Mouse (Mus musculus) spleen, adult 2 months (tissue): ENCODE data around the gene Nup107. TPM values are rescaled to one million over a fixed set of nuclear protein-coding genes. Genes with fewer than 3 reads are reported as not detected.
"Not testable (repeated sequence)": the region's sequence is repeated elsewhere in the genome, so short reads cannot be mapped to it uniquely, and the experiment has no call there.

Experiments
- DNase-seq, 2 experiments: peaks; one replicate each; pipeline versions ENCODE4 v3.0.0 to v3.0.0-alpha.2; 2012 to 2021; ENCODE audit warnings: low spot score in 2 of 2, low read depth in 1 of 2
- H3K27ac ChIP-seq: fragments of 200-500 bp; 2 replicates; pipeline ENCODE4 v1.5.1; 2012; ENCODE audit warnings: low read length, inconsistent platforms; ENCODE audit not compliant: insufficient read depth
- H3K27me3 ChIP-seq: fragments of 200-500 bp; 2 replicates; pipeline ENCODE4 v1.6.1; 2012; ENCODE audit warnings: mild to moderate bottlenecking, moderate library complexity, low read length, inconsistent platforms; ENCODE audit not compliant: control insufficient read depth, insufficient read depth
- H3K36me3 ChIP-seq: fragments of 200-500 bp; 2 replicates; pipeline ENCODE4 v1.6.1; 2012; ENCODE audit warnings: mild to moderate bottlenecking, low read length, inconsistent platforms; ENCODE audit not compliant: control insufficient read depth, insufficient read depth
- H3K4me1 ChIP-seq: fragments of 200-500 bp; 2 replicates; pipeline ENCODE4 v1.6.1; 2011; ENCODE audit warnings: inconsistent platforms; ENCODE audit not compliant: control insufficient read depth, insufficient read depth, insufficient read length
- H3K4me3 ChIP-seq: fragments of 200-500 bp; 2 replicates; pipeline ENCODE4 v1.5.1; 2011; ENCODE audit warnings: mild to moderate bottlenecking, inconsistent platforms; ENCODE audit not compliant: insufficient read depth, insufficient read length; ENCODE audit errors: extremely low read depth
- CTCF ChIP-seq: fragments of 200-500 bp; IDR thresholded peaks from 2 replicates; pipeline ENCODE4 v1.5.1; 2011; ENCODE audit warnings: mild to moderate bottlenecking, inconsistent platforms; ENCODE audit not compliant: insufficient read depth, insufficient read length, insufficient replicate concordance; ENCODE audit errors: extremely low read depth
- POLR2A ChIP-seq: fragments of 200-500 bp; IDR thresholded peaks from 2 replicates; pipeline ENCODE4 v1.6.1; 2011; ENCODE audit warnings: low read depth, low read length, inconsistent platforms
- WGBS: fragments of 180-500 bp; shearing (Covaris S2); methylation state at CpG from one replicate; pipeline ENCODE4 v1.1.7; 2018; 5-methylcytosine and 5-hydroxymethylcytosine counted together
- polyA plus RNA-seq: library from polyadenylated mRNA; depleted of rRNA; stranded (reverse); fragments of >200 nt; gene quantifications from 2 replicates; pipeline ENCODE4 v1.2.3, GENCODE M21; 2012

The Nup107 gene
- polyA plus RNA-seq, 1 experiment, result 5.8 TPM

- WGBS, result 95% methylated on average over 2 of the region's 2 CpGs
- Histone ChIP-seq H3K36me3 (peaks cover 18% of the 10 kb centered on the region), H3K4me3 (no peak overlapping the region), H3K4me1 (no peaks in the 10 kb centered on the region; the same call in 1 of the 2 replicates), H3K27me3 (no peaks in the 10 kb centered on the region), H3K27ac (no peak overlapping the region)
- DNase-seq, result no peak
- TF ChIP-seq CTCF (no peak), POLR2A (no peak)
Observed at GRCm38 (mm10) chr10:117708376-117708775, 84.1 kb downstream of the Nup107 start.

GRCm38 (mm10) chr10:117707114-117707838, 85.2 kb downstream of the Nup107 start:
- TF ChIP-seq CTCF (no peak), POLR2A (no peak)
- Histone ChIP-seq H3K4me3 (no peak overlapping the region), H3K27ac (no peak overlapping the region), H3K36me3 (peaks cover 23% of the 10 kb centered on the region), H3K27me3 (no peaks in the 10 kb centered on the region), H3K4me1 (no peaks in the 10 kb centered on the region; the same call in 1 of the 2 replicates)
- no peak for DNase-seq
- WGBS, result 95% methylated on average over 2 of the region's 2 CpGs

GRCm38 (mm10) chr10:117706440-117706839, 86.1 kb downstream of the Nup107 start:
- peaks cover 27% of the 10 kb centered on the region for H3K36me3 ChIP-seq
- WGBS, result 88% methylated on average over 6 of the region's 6 CpGs

GRCm38 (mm10) chr10:117705806-117706205, 86.7 kb downstream of the Nup107 start:
- H3K4me1 ChIP-seq, result no peaks in the 10 kb centered on the region
- TF ChIP-seq CTCF, result no peak
- no peak for TF ChIP-seq POLR2A
- no peak overlapping the region for H3K4me3 ChIP-seq
- H3K27ac ChIP-seq, result no peak overlapping the region
- no peaks in the 10 kb centered on the region for H3K27me3 ChIP-seq
- H3K36me3 ChIP-seq, result peaks cover 27% of the 10 kb centered on the region
- no peak for DNase-seq

More at GRCm38 (mm10) chr10:117706440-117706839, 86.1 kb downstream of the Nup107 start:
- Histone ChIP-seq H3K27ac (no peak overlapping the region), H3K4me3 (no peak overlapping the region), H3K27me3 (no peaks in the 10 kb centered on the region), H3K4me1 (no peaks in the 10 kb centered on the region; the same call in 1 of the 2 replicates)
- TF ChIP-seq POLR2A (no peak), CTCF (no peak)
- no peak for DNase-seq

GRCm38 (mm10) chr10:117704964-117705335, 87.6 kb downstream of the Nup107 start:
- Histone ChIP-seq H3K4me1 (no peaks in the 10 kb centered on the region), H3K27ac (no peak overlapping the region), H3K36me3 (peaks cover 33% of the 10 kb centered on the region), H3K4me3 (no peak overlapping the region), H3K27me3 (no peaks in the 10 kb centered on the region)
- TF ChIP-seq CTCF (no peak), POLR2A (no peak)
- WGBS, result 94% methylated on average over 6 of the region's 6 CpGs
- DNase-seq, result no peak

- H3K36me3 ChIP-seq, result peaks cover 38% of the 10 kb centered on the region
- 99% methylated on average over 6 of the region's 6 CpGs for WGBS
- H3K27me3 ChIP-seq, H3K27ac ChIP-seq, H3K4me1 ChIP-seq, H3K4me3 ChIP-seq, DNase-seq: not testable (repeated sequence)
Observed at GRCm38 (mm10) chr10:117704314-117704963, 88.1 kb downstream of the Nup107 start.

GRCm38 (mm10) chr10:117703506-117703905, 89.0 kb downstream of the Nup107 start:
- 94% methylated on average over 3 of the region's 3 CpGs for WGBS
- H3K4me1 ChIP-seq, result no peaks in the 10 kb centered on the region
- TF ChIP-seq POLR2A, result no peak
- no peak overlapping the region for H3K4me3 ChIP-seq
- H3K36me3 ChIP-seq, result peaks cover 44% of the 10 kb centered on the region
- H3K27me3 ChIP-seq, result no peaks in the 10 kb centered on the region
- no peak overlapping the region for H3K27ac ChIP-seq
- DNase-seq, result no peak
